Mouse (Mus musculus): ENCODE measurements around the gene Rtn4.

GRCm38 (mm10) chr11:29684272-29684671 lies 8.5 kb upstream of the Rtn4 start:
- TF ChIP-seq CTCF (IDR thresholded peaks at IDR 0.05; ENCODE audit: low read depth, low read length) (no peak), EP300 (IDR thresholded peaks at IDR 0.05; ENCODE audit: insufficient read depth, low read depth, low read length) (no peak), POLR2A (IDR thresholded peaks at IDR 0.05; ENCODE audit: insufficient read depth, low read length) (no peak)
